Mouse (Mus musculus) spleen, adult 2 months (tissue): ENCODE measurements around the gene Yif1b. TPM values are rescaled to one million over a fixed set of nuclear protein-coding genes. Genes with fewer than 3 reads are reported as not detected.

Experiments used
- DNase-seq, 2 experiments: peaks; one replicate each; pipeline versions ENCODE4 v3.0.0 to v3.0.0-alpha.2; 2012 to 2021; ENCODE audit warnings: low spot score in 2 of 2, low read depth in 1 of 2
- H3K27ac ChIP-seq: fragments of 200-500 bp; 2 replicates; pipeline ENCODE4 v1.5.1; 2012; ENCODE audit warnings: low read length, inconsistent platforms; ENCODE audit not compliant: insufficient read depth
- H3K27me3 ChIP-seq: fragments of 200-500 bp; 2 replicates; pipeline ENCODE4 v1.6.1; 2012; ENCODE audit warnings: mild to moderate bottlenecking, moderate library complexity, low read length, inconsistent platforms; ENCODE audit not compliant: control insufficient read depth, insufficient read depth
- H3K36me3 ChIP-seq: fragments of 200-500 bp; 2 replicates; pipeline ENCODE4 v1.6.1; 2012; ENCODE audit warnings: mild to moderate bottlenecking, low read length, inconsistent platforms; ENCODE audit not compliant: control insufficient read depth, insufficient read depth
- H3K4me1 ChIP-seq: fragments of 200-500 bp; 2 replicates; pipeline ENCODE4 v1.6.1; 2011; ENCODE audit warnings: inconsistent platforms; ENCODE audit not compliant: control insufficient read depth, insufficient read depth, insufficient read length
- H3K4me3 ChIP-seq: fragments of 200-500 bp; 2 replicates; pipeline ENCODE4 v1.5.1; 2011; ENCODE audit warnings: mild to moderate bottlenecking, inconsistent platforms; ENCODE audit not compliant: insufficient read depth, insufficient read length; ENCODE audit errors: extremely low read depth
- CTCF ChIP-seq: fragments of 200-500 bp; IDR thresholded peaks from 2 replicates; pipeline ENCODE4 v1.5.1; 2011; ENCODE audit warnings: mild to moderate bottlenecking, inconsistent platforms; ENCODE audit not compliant: insufficient read depth, insufficient read length, insufficient replicate concordance; ENCODE audit errors: extremely low read depth
- POLR2A ChIP-seq: fragments of 200-500 bp; IDR thresholded peaks from 2 replicates; pipeline ENCODE4 v1.6.1; 2011; ENCODE audit warnings: low read depth, low read length, inconsistent platforms
- WGBS: fragments of 180-500 bp; shearing (Covaris S2); methylation state at CpG from one replicate; pipeline ENCODE4 v1.1.7; 2018; 5-methylcytosine and 5-hydroxymethylcytosine counted together
- polyA plus RNA-seq: library from polyadenylated mRNA; depleted of rRNA; stranded (reverse); fragments of >200 nt; gene quantifications from 2 replicates; pipeline ENCODE4 v1.2.3, GENCODE M21; 2012

Yif1b gene
- polyA plus RNA-seq, 1 experiment: 74.2 TPM

GRCm38 (mm10) chr7:29288942-29289638 lies 51.0 kb downstream of the Yif1b start, which contains the start of gene Ppp1r14a:
TSS of gene Ppp1r14a (plus strand) at chr7:29289308.
- WGBS: 7% methylated on average over 59 of the region's 59 CpGs

DNA sequence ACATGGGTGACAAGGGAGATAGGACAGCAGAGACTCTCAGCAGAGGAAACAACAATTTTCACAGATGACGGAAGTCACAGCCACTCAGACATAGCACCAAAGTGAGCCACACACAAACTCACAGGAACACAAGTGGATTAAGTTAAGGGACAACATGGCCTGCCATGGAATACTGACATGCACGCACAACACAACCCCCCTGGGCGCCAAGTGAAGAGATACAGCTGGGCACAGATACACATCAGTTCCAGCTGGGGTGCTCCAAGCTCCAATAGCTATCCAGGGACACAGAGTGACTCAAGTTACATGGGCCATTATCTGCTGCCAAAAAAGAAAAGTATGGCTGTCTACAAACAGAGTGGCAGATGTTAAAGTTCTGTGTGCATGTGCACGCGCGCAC lies 51.7 kb downstream of the Yif1b start:
- DNase-seq: no peak
- H3K36me3 ChIP-seq: no peaks in the 10 kb centered on the region
- TF ChIP-seq CTCF: no peak
- no peak for TF ChIP-seq POLR2A
- 0 out of 2 replicates have a peak overlapping the region, but pooled peaks have one; percentile 56 for H3K27ac ChIP-seq
- peaks cover 3% of the 10 kb centered on the region; the same call in 1 of the 2 replicates for H3K27me3 ChIP-seq
- 92% methylated on average over 6 of the region's 6 CpGs for WGBS
- peak overlapping the region; percentile 52; the same call in 1 of the 2 replicates for H3K4me3 ChIP-seq
- H3K4me1 ChIP-seq: peaks cover 9% of the 10 kb centered on the region

More at GRCm38 (mm10) chr7:29288942-29289638, 51.0 kb downstream of the Yif1b start, which contains the start of gene Ppp1r14a:
- Histone ChIP-seq H3K36me3 (no peaks in the 10 kb centered on the region), H3K4me3 (peak within 1 kb of the TSS; percentile 52; the same call in 1 of the 2 replicates), H3K27me3 (peaks cover 3% of the 10 kb centered on the region; the same call in 1 of the 2 replicates), H3K27ac (peak within 1 kb of the TSS; percentile 56; the same call in 1 of the 2 replicates), H3K4me1 (peaks cover 9% of the 10 kb centered on the region)
- peak in 1 of 2 experiments; percentile 67 for DNase-seq
- TF ChIP-seq POLR2A (no peak), CTCF (peak; percentile 83)

GRCm38 (mm10) chr7:29290691-29291485 lies 52.8 kb downstream of the Yif1b start:
- 84% methylated on average over 11 of the region's 11 CpGs for WGBS
- TF ChIP-seq POLR2A: no peak
- no peak for TF ChIP-seq CTCF
- H3K4me3 ChIP-seq: no peak overlapping the region; the same call in 1 of the 2 replicates
- no peaks in the 10 kb centered on the region for H3K36me3 ChIP-seq
- peaks cover 9% of the 10 kb centered on the region for H3K4me1 ChIP-seq
- H3K27ac ChIP-seq: peak overlapping the region; percentile 38; the same call in 1 of the 2 replicates
- DNase-seq: no peak
- H3K27me3 ChIP-seq: peaks cover 3% of the 10 kb centered on the region; the same call in 1 of the 2 replicates

DNA sequence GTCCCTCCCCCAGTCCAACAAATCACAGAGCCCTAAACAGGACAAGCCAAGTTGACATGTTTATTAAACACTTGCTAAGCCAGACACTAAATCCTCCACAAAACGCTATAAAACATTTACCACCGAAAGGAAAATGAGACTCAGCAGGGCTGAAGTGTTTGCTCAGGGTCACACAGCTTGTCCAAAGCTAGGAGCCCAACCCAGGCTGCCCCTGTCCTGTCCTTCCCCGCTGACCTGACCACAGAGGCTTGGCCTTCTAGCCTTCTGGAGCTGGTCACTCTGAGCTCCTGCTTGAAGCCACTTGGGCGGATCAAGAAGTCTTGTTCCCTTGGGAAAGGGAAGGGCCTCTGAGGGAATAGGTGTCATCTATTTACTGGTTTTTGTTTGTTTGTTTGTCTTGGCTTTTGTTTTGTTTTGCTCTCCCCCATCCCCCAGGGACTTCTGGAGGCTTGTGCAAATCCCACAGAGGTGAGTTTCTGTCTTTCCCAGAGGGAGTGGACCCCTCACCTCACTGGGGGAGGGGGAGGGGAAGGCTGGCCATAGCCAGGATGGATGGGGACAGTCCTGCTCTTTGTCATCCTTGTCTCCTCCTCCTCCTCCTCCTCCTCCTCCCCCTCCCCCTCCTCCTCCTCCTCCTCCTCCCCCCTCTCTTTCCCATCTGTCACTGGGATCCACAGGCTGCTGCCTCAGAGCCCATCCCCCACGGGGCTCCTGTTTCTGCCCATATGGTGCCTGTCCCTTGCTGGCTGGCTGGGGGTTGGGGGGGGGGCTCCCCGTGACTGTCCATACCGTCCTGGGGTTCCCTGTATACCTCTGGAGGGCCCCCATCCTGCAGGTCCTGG lies 53.7 kb downstream of the Yif1b start:
- no peak overlapping the region for H3K27ac ChIP-seq
- TF ChIP-seq POLR2A: no peak
- no peak for TF ChIP-seq CTCF
- peaks cover 3% of the 10 kb centered on the region; the same call in 1 of the 2 replicates for H3K27me3 ChIP-seq
- 60% methylated on average over 7 of the region's 7 CpGs for WGBS
- peaks cover 9% of the 10 kb centered on the region for H3K4me1 ChIP-seq
- no peaks in the 10 kb centered on the region for H3K36me3 ChIP-seq
- DNase-seq: no peak
- no peak overlapping the region for H3K4me3 ChIP-seq

- 57% methylated on average over 8 of the region's 8 CpGs for WGBS
- peak overlapping the region; percentile 26; the same call in 1 of the 2 replicates for H3K27ac ChIP-seq
- no peaks in the 10 kb centered on the region for H3K36me3 ChIP-seq
- no peak for DNase-seq
- TF ChIP-seq CTCF (no peak), POLR2A (no peak)
- H3K4me3 ChIP-seq: no peak overlapping the region
- H3K27me3 ChIP-seq: peaks cover 3% of the 10 kb centered on the region; the same call in 1 of the 2 replicates
- peaks cover 9% of the 10 kb centered on the region for H3K4me1 ChIP-seq
These were observed 54.4 kb downstream of the Yif1b start for GRCm38 (mm10) chr7:29292458-29293098.
